Mouse (Mus musculus) urinary bladder, postnatal 36 days (tissue): ENCODE measurements at regions not wholly inside any gene's neighbourhood (a gene's known extent, or its start where the extent isn't known, plus 50 kb on each side); places are given as distances from the start of the nearest gene placed in this dataset.

Experiments used
- DNase-seq, 2 experiments: peaks; one replicate each; pipeline ENCODE4 v3.0.0; 2022; ENCODE audit warnings: low spot score in 2 of 2, mixed read lengths in 1 of 2

DNA sequence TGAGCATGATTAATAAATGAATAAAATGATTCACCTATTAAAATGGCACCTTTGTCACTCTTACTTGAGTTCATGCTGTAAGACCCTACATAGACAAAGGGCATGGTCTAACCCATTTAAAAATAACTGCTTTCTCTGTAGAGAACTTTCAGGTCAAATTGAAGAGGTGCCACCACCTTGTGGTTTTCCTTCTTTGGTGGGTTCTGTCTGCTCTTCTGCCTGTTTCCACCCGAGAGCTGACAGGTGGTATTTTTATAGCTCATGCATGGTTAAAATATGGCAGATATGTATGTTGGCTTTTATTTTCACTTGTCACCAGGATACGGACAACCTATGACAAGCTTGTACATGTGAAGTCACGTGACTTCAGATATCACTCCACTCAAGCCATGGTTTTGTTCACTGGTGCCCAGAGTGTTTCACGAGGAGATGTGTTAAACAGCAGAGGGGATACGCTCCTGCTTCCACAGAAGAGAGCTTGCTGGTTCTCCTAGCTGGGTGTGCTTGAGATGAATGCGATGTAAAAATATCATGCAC is 794.3 kb upstream of the Car8 start:
- DNase-seq: no peak

GRCm38 (mm10) chr4:9031634-9032033 is 792.8 kb upstream of the Car8 start:
- no peak for DNase-seq

GRCm38 (mm10) chr4:9028946-9029345 is 790.1 kb upstream of the Car8 start:
- no peak for DNase-seq

GRCm38 (mm10) chr4:9028475-9028874 is 789.6 kb upstream of the Car8 start:
- DNase-seq: no peak

DNA sequence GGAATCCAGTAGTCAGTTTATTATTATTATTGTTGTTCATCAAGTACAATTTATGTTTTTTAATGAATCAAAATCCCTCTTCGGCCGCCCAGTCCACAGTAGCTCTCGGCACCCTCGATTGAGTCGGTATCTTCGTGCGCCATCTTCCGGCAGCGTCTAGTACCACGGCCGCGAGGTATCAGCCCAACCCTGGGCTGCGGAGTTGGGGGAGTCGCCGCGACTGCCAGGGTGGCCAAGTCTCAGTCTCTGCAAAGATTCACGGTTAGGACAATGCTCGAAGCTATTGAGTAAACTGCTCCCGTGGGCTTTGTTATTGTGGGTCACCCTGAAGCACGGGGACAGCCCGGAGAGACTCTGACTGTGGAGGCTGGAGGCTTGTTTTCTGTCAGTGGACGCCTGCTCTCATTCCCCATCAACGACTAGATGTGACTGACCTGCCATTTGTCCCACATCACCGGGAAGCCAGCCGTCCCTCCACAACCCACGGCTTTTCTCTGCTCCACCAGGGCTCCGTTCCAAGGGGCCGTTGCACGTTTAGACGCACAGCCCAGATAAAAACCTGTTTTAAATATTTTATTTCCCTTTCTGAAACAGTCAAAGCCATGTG is 789.1 kb upstream of the Car8 start:
- peak; percentile 79 to 82 for DNase-seq

DNA sequence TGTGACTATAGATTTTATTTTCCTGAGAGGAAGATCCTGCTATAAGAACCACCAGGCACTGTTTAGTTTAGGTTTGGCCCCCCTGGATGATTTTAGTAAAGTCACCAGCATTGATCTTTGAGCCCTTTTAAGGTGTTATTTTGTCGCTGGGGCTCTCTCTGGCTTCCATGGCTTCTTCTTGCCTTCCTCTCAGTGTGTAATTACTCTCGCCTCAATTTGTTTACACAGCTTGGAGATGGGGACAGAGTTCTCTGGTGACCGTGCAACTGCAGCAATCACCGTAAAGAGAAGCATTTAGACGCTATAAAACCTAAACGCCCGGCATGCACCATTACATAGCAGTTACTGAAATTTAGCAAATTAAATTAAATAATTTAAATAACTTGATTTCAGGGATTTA is 788.5 kb upstream of the Car8 start:
- DNase-seq: no peak

GRCm38 (mm10) chr4:9026841-9027240 is 788.0 kb upstream of the Car8 start:
- no peak for DNase-seq

- peak in 1 of 2 experiments; percentile 13 for DNase-seq
Measured at GRCm38 (mm10) chr4:9025821-9026470, 787.1 kb upstream of the Car8 start.

- DNase-seq: peak in 1 of 2 experiments; percentile 27
Measured at GRCm38 (mm10) chr4:9024216-9024925, 785.5 kb upstream of the Car8 start.

- no peak for DNase-seq
Measured at GRCm38 (mm10) chr4:9019241-9020110, 780.6 kb upstream of the Car8 start.

DNA sequence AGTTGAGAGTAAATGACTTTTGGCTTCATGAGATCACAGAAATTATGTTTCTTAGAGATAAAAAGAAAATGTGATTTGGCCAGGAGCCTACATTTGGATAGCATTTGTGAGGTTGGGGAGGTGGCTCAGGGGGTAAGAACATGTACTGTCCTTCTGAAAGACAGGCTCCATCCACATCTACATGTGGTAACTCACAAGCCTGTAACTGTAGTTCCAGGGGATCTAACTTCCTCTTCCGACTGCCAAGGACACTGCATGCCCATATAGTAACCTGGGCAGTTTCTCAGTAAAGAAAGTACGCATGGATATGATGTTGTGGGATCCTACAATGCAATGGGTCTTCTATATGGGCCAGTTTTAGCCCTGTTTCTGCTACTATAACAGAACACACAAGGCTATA is 779.4 kb upstream of the Car8 start:
- DNase-seq: no peak

DNA sequence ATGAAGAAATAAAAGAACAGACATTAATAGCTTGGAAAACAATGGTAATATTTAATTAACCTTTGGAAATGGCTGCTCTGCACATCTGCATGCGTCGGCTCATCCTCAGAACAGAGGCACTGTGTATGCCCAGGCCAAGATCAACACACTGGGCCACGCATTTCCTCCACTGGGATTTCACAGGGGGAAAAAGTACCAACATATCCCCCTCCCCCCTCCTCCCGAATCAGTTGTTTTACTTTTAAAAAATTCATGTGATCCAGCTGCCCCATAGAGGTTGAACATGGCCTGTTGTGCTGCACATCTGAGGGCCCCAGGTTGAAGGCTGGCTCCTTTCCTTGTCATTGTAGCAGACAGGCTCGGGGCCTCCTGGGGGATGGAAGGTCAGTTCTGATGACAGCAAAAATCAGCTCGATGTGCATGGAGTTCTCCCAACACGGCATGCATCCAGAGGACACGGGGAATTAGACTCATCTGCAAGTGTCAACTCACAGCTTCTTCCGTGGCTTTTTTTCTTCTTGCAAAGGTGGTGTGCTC is 777.7 kb upstream of the Car8 start:
- no peak for DNase-seq

GRCm38 (mm10) chr4:9015528-9016503 is 777.0 kb upstream of the Car8 start:
- no peak for DNase-seq

DNA sequence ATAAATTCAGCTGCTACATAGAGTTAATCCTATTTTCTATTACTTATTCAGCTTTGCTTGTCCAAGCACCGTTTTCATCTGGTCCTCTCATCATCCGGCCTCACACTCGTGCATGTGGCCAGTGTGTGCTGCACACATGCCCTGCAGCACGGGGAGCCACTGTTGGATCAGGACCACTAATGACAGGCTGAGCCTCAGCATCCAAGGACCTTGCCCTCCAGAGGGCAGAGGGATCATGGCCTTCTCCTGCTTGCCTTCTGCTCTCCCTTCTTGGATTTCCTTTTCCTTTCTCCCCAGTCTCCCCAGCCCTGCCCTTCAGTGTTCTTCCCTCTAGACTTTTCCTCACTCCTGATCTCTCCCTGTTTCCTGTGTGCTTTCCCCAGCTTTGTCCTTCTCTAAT is 776.1 kb upstream of the Car8 start:
- DNase-seq: no peak

DNA sequence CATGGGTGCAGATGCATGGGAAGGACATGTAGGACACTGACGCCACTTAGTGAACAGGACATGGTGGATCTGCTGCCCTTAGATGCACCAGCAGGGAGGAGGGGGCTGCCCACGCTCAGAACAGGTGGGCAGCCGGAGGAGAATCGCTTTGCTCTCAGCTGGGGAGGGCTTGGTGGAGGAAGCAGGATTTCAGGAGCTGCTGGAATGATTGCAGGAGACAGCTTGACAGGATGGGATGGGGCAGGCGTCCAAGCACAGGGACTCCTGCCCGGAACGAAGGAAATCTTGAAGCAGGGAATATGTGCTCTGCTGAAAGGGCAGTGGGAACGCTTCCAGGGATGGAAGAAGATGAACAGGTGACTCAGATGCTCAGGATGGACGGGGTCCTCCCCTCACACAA is 773.9 kb upstream of the Car8 start:
- DNase-seq: no peak

- DNase-seq: no peak
Measured at GRCm38 (mm10) chr4:9011952-9012351, 773.1 kb upstream of the Car8 start.

- DNase-seq: no peak
Measured at GRCm38 (mm10) chr4:9011129-9011518, 772.3 kb upstream of the Car8 start.

DNA sequence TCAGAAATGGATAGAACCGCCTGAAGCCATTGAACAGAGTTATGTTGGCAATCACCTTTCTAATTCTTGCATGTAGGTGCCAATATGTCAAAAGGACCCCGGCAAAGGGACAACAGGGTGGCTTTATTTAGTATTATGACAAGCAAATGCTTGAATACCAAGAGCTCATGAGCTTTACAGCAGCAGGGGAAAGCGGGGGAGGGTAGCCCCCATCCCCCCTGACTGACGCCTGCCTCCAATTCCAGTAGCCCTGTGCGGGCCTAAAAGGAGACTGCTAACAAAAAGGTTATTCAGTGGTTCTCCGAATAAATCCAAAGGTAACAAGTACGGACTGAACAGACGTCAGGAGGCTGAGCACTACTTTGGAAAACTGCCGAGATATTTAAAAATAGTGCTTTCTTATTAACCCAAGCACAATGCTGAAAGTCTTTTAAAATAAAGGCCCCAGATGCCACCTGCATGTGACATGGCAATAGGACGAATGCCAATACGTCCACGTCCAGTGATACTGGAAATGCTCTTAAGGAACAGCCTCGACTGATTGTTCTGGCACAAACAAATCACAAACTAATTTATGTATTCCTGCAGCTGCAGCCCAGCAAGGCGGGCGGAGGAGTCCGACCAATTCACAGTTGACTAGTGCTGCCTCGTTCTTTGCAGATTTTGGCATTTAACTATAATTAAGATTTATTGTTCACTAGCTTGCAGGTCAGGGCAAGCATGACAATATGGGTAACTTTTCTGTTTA is 771.7 kb upstream of the Car8 start:
- DNase-seq: no peak

- no peak for DNase-seq
Measured at GRCm38 (mm10) chr4:9009656-9010055, 770.8 kb upstream of the Car8 start.
